16 mouse cellular contexts compared by ENCODE assay signal in the genomic region with DNA sequence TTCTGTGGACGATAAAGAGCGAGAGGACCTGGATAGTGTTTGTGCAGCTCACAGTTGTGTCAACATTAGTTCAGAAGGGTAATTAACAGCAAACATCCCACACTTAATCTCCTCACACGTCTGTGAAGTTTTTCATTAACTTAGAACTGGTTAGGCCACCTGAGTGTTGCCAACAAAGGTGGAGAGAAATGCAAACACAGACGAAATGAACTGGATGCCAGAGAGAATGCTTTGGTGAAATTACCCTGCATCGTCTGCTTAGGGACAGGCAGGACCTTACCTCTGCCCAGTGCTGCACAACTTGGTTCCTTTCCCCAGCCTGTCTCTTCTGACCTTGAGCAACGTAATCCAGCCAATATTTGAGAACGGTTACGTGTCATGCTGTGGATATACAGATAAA. TPM values are rescaled to one million over a fixed set of nuclear protein-coding genes. Genes with fewer than 3 reads are reported as not detected.
DNase-seq lines count a peak whose midpoint lies in the region; ATAC-seq and TF ChIP-seq lines count a peak whose summit lies in the region.
"Had no signal": no experiment of that assay in that cellular context is flagged by ENCODE, and none has a peak within 500 bp of the region (broad histone marks: within the 10 kb centered on the region; RNA-seq: fewer than 3 reads in every experiment).

No protein-coding gene starts in this region.

- H3K4me2 ChIP-seq in heart, embryonic 13.5 days = no peak overlapping the region
- peak overlapping the region; percentile 31; the same call in 1 of the 2 replicates for H3K4me2 ChIP-seq in lung, postnatal 0 days (replicated peaks; ENCODE audit: low read depth, low read length)
- H3K4me2 ChIP-seq: embryonic facial prominence, embryonic 13.5 days; forebrain, embryonic 15.5 days; heart, embryonic 15.5 days; hindbrain, embryonic 15.5 days had no signal

- no peaks in the 10 kb centered on the region for H3K79me2 ChIP-seq in heart, adult 2 months (replicated peaks; ENCODE audit: control insufficient read depth, insufficient read depth, low read length)

- no peak overlapping the region for H3K9ac ChIP-seq in heart, embryonic 13.5 days
- no peak overlapping the region for H3K9ac ChIP-seq in heart, adult 2 months (ENCODE audit: low read depth, low read length)
- no peak overlapping the region for H3K9ac ChIP-seq in lung, postnatal 0 days (replicated peaks; ENCODE audit: low read depth)
- H3K9ac ChIP-seq: embryonic facial prominence, embryonic 13.5 days; forebrain, embryonic 15.5 days; heart, embryonic 15.5 days; hindbrain, embryonic 15.5 days had no signal

- DNase-seq in heart, adult 2 months = no peak
- DNase-seq in thymus, postnatal 25 days = peak; percentile 53
- no peak for DNase-seq in thymus, postnatal 36 days
- DNase-seq in lung, postnatal 0 days (ENCODE audit: low spot score) = peak; percentile 76
- DNase-seq in testis, postnatal 14 days (ENCODE audit: low spot score) = no peak
- no peak for DNase-seq in right cerebral cortex, postnatal 4 days
- DNase-seq in natural killer cell, adult 2 months (ENCODE audit: low spot score in 2 of 2) = no peak
- DNase-seq: adrenal gland, postnatal 10 days; cerebellum, postnatal 14 days had no signal

- peaks cover 6% of the 10 kb centered on the region for H3K36me3 ChIP-seq in heart, embryonic 13.5 days
- no peaks in the 10 kb centered on the region for H3K36me3 ChIP-seq in heart, adult 2 months (ENCODE audit: control insufficient read depth, insufficient read depth, low read length)
- no peaks in the 10 kb centered on the region for H3K36me3 ChIP-seq in lung, postnatal 0 days (ENCODE audit: insufficient read depth, low read length)
- H3K36me3 ChIP-seq: forebrain, embryonic 15.5 days; heart, embryonic 15.5 days; hindbrain, embryonic 15.5 days had no signal

- no peak for ATAC-seq in heart, embryonic 13.5 days (ENCODE audit: extremely low read depth, insufficient number of reproducible peaks, low FRiP score, low TSS enrichment)
- peak; percentile 75 for ATAC-seq in lung, postnatal 0 days
- ATAC-seq: forebrain, embryonic 15.5 days had no signal

- no peak for TF ChIP-seq EP300 in heart, adult 2 months (IDR thresholded peaks at IDR 0.05; ENCODE audit: insufficient read depth, low read depth, low read length)
- TF ChIP-seq EP300 in lung, postnatal 0 days (IDR thresholded peaks at IDR 0.05) = peak; percentile 42; the same call in 1 of the 2 replicates

- no peaks in the 10 kb centered on the region for H3K9me3 ChIP-seq in heart, embryonic 13.5 days
- H3K9me3 ChIP-seq in lung, postnatal 0 days (ENCODE audit: low read length) = no peaks in the 10 kb centered on the region
- H3K9me3 ChIP-seq: embryonic facial prominence, embryonic 13.5 days; forebrain, embryonic 15.5 days; heart, embryonic 15.5 days; hindbrain, embryonic 15.5 days had no signal

- H3K4me3 ChIP-seq in heart, embryonic 13.5 days = no peak overlapping the region
- H3K4me3 ChIP-seq in heart, adult 2 months = no peak overlapping the region
- H3K4me3 ChIP-seq in lung, postnatal 0 days (ENCODE audit: low read depth, low read length) = no peak overlapping the region
- H3K4me3 ChIP-seq: embryonic facial prominence, embryonic 13.5 days; forebrain, embryonic 15.5 days; heart, embryonic 15.5 days; hindbrain, embryonic 15.5 days had no signal

- TF ChIP-seq CTCF in heart, adult 2 months (IDR thresholded peaks at IDR 0.05) = no peak
- no peak for TF ChIP-seq CTCF in lung, postnatal 0 days (IDR thresholded peaks at IDR 0.05)

- intact Hi-C loops in heart, adult 2 months (cut with DNase I) = no loop called here

- H3K4me1 ChIP-seq in heart, embryonic 13.5 days = peaks cover 20% of the 10 kb centered on the region
- no peaks in the 10 kb centered on the region for H3K4me1 ChIP-seq in heart, adult 2 months (ENCODE audit: control insufficient read depth, insufficient read depth, low read length)
- H3K4me1 ChIP-seq in lung, postnatal 0 days (ENCODE audit: insufficient read depth, low read depth, low read length) = peaks cover 6% of the 10 kb centered on the region

- H3K27ac ChIP-seq in heart, embryonic 13.5 days (replicated peaks) = peak overlapping the region; percentile 15; the same call in 1 of the 2 replicates
- H3K27ac ChIP-seq in heart, adult 2 months = no peak overlapping the region
- peak overlapping the region; percentile 60 for H3K27ac ChIP-seq in lung, postnatal 0 days (ENCODE audit: low read length)
- H3K27ac ChIP-seq: embryonic facial prominence, embryonic 13.5 days; forebrain, embryonic 15.5 days; heart, embryonic 15.5 days; hindbrain, embryonic 15.5 days had no signal

- H3K27me3 ChIP-seq in heart, embryonic 13.5 days (replicated peaks) = peaks cover 33% of the 10 kb centered on the region
- peaks cover 3% of the 10 kb centered on the region; the same call in 1 of the 2 replicates for H3K27me3 ChIP-seq in heart, adult 2 months (ENCODE audit: control insufficient read depth, insufficient read depth, low read length)
- peaks cover 8% of the 10 kb centered on the region; the same call in 1 of the 2 replicates for H3K27me3 ChIP-seq in lung, postnatal 0 days (replicated peaks; ENCODE audit: insufficient read depth, low read length)

- no peak for TF ChIP-seq POLR2A in heart, adult 2 months (IDR thresholded peaks at IDR 0.05; ENCODE audit: insufficient read depth, low read depth, low read length)

- 59% methylated on average over 8 of the region's 8 CpGs for WGBS in heart, embryonic 13.5 days
- 49% methylated on average over 8 of the region's 8 CpGs for WGBS in heart, adult 2 months
- 29% methylated on average over 8 of the region's 8 CpGs for WGBS in lung, postnatal 0 days

RNA-seq across cellular contexts. Expression of a gene that starts 6.1 kb away (rescaled TPM):
- polyA plus RNA-seq in heart, embryonic 13.5 days (2015; fragmentation: Nextera tagmentation; extraction: Ambion mirVana) = 0.27 and 0.39 TPM in 2 replicates
- total RNA-seq in heart, adult 2 months (2021) = not detected
- not detected in 2 replicates for polyA plus RNA-seq in heart, adult 2 months (2012; rRNA removed)
- 0.44 and 0.55 TPM in 2 replicates for polyA plus RNA-seq in lung, postnatal 0 days (2015; fragmentation: Nextera tagmentation; extraction: Ambion mirVana)
- total RNA-seq: gastrocnemius, adult 8-10 months; neutrophil, adult 5-6 weeks had no signal
- polyA plus RNA-seq: heart, embryonic 15.5 days had no signal

RNA-seq across cellular contexts. Expression of a gene that starts 44.7 kb away (rescaled TPM):
- 16.0 and 16.7 TPM in 2 replicates for polyA plus RNA-seq in heart, embryonic 13.5 days (2015; fragmentation: Nextera tagmentation; extraction: Ambion mirVana)
- 10 to 100 TPM; 29.7 to 30.3 TPM for total RNA-seq in heart, adult 2 months (2021)
- 19.7 and 37.7 TPM in 2 replicates for polyA plus RNA-seq in heart, adult 2 months (2012; rRNA removed)
- 16.6 and 16.9 TPM in 2 replicates for polyA plus RNA-seq in lung, postnatal 0 days (2015; fragmentation: Nextera tagmentation; extraction: Ambion mirVana)

Comparison
In these comparisons a context has a peak if more than half of its experiments do, and no peak if none do; other contexts are left out.
1. DNase-seq: peak in thymus, postnatal 25 days (single experiment) and lung, postnatal 0 days (single experiment); none in heart, adult 2 months (0 of 2), thymus, postnatal 36 days (0 of 2), testis, postnatal 14 days (single experiment), right cerebral cortex, postnatal 4 days (single experiment) and natural killer cell, adult 2 months (0 of 2).